Mouse (Mus musculus): ENCODE data around the gene Acsbg1. TPM values are rescaled to one million over a fixed set of nuclear protein-coding genes. Genes with fewer than 3 reads are reported as not detected.

The Acsbg1 gene
- polyA plus RNA-seq, 1 experiment from 2014 or later, result 14.7 TPM

DNA sequence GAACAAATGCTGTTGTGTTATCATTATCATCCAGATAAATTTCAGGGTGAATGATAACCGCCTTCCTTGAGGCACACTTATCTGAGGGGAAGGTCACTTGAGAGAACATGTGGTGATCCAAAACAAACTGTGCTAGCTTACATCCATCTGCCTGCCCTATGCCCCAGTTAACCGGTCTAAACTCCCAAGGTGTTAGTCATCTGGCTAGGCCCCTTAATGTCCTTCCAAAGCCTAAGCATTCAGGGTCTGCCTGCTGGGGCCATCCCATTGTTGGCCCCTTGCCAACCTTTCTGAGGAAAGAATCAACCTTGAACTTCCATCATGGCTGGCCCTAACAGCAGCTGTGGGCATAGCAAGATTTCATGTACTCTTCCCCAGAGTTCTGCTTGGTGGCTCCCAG, 19.5 kb downstream of the Acsbg1 start:
- no peak overlapping the region for H3K27ac ChIP-seq (replicated peaks; ENCODE audit: low read depth, low read length)
- H3K9me3 ChIP-seq (ENCODE audit: control insufficient read depth, low read length), result no peaks in the 10 kb centered on the region
- DNase-seq (no peak), ATAC-seq (ENCODE audit: low FRiP score, low TSS enrichment) (no peak)
- 89% methylated on average over 2 of the region's 2 CpGs for WGBS
- H3K4me3 ChIP-seq (replicated peaks; ENCODE audit: low read depth, low read length), result no peak overlapping the region
- no peaks in the 10 kb centered on the region for H3K4me1 ChIP-seq (ENCODE audit: control insufficient read depth, insufficient read depth, low read length)
- H3K36me3 ChIP-seq (ENCODE audit: control insufficient read depth, insufficient read depth, low read length), result no peaks in the 10 kb centered on the region
- no peaks in the 10 kb centered on the region for H3K27me3 ChIP-seq (ENCODE audit: control insufficient read depth, insufficient read depth, low read length)
- H3K4me2 ChIP-seq (ENCODE audit: low read length), result no peak overlapping the region
- no peak overlapping the region for H3K9ac ChIP-seq (replicated peaks; ENCODE audit: low read length)

DNA sequence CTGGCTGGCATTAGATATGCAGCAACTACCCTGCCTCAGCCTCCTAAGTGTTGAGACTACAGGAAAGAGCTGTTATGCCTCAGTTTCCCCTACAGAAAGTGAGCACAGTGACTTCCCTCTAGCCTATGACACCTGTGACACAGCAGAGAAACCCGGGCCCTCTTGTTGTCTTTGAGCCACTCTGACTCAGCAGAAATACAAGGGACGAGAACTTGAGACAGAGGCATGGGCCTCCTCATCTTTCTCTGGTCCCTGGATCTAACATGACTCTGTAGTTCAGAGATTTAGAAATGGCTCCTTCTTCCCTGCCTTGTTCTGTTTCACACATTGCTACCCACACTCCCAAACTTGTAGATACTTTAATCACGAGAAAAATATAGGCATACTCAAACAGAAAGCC, 20.1 kb downstream of the Acsbg1 start:
- WGBS, result 81% methylated on average over 3 of the region's 3 CpGs
- no peak for DNase-seq
- no peak for ATAC-seq (ENCODE audit: low FRiP score, low TSS enrichment)
- no peak overlapping the region for H3K4me2 ChIP-seq (ENCODE audit: low read length)
- H3K9me3 ChIP-seq (ENCODE audit: control insufficient read depth, low read length), result no peaks in the 10 kb centered on the region
- no peak overlapping the region for H3K27ac ChIP-seq (replicated peaks; ENCODE audit: low read depth, low read length)
- H3K4me1 ChIP-seq (ENCODE audit: control insufficient read depth, insufficient read depth, low read length), result no peaks in the 10 kb centered on the region
- no peaks in the 10 kb centered on the region for H3K36me3 ChIP-seq (ENCODE audit: control insufficient read depth, insufficient read depth, low read length)
- no peak overlapping the region for H3K4me3 ChIP-seq (replicated peaks; ENCODE audit: low read depth, low read length)
- H3K9ac ChIP-seq (replicated peaks; ENCODE audit: low read length), result no peak overlapping the region
- no peaks in the 10 kb centered on the region for H3K27me3 ChIP-seq (ENCODE audit: control insufficient read depth, insufficient read depth, low read length)

DNA sequence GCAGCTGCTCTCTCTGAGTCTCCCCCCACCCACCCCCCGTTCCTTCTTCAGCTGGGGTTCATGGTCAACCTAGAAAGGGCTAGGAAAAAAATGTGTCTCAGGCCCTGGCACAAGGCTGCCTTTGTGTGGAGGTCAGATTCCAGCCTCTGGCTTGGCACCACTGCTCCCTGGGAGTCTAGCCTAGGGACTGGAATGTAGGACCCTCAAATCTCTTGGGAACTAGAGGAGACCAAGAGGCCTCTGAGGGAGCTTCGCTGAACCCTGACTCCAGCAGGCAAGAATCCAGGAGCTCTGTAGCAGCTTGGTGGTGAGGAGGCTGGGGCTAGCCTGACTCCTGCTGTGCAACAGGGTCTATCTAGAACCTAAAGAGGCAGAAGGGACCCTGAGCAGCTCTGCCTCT, 22.5 kb downstream of the Acsbg1 start:
- WGBS, result 75% methylated on average over 2 of the region's 2 CpGs
- ATAC-seq (ENCODE audit: low FRiP score, low TSS enrichment) (no peak), DNase-seq (no peak)
- no peak overlapping the region for H3K27ac ChIP-seq (replicated peaks; ENCODE audit: low read depth, low read length)
- no peaks in the 10 kb centered on the region for H3K27me3 ChIP-seq (ENCODE audit: control insufficient read depth, insufficient read depth, low read length)
- no peak overlapping the region for H3K4me2 ChIP-seq (ENCODE audit: low read length)
- no peaks in the 10 kb centered on the region for H3K4me1 ChIP-seq (ENCODE audit: control insufficient read depth, insufficient read depth, low read length)
- no peak overlapping the region for H3K9ac ChIP-seq (replicated peaks; ENCODE audit: low read length)
- no peaks in the 10 kb centered on the region for H3K9me3 ChIP-seq (ENCODE audit: control insufficient read depth, low read length)
- no peak overlapping the region for H3K4me3 ChIP-seq (replicated peaks; ENCODE audit: low read depth, low read length)
- H3K36me3 ChIP-seq (ENCODE audit: control insufficient read depth, insufficient read depth, low read length), result no peaks in the 10 kb centered on the region

DNA sequence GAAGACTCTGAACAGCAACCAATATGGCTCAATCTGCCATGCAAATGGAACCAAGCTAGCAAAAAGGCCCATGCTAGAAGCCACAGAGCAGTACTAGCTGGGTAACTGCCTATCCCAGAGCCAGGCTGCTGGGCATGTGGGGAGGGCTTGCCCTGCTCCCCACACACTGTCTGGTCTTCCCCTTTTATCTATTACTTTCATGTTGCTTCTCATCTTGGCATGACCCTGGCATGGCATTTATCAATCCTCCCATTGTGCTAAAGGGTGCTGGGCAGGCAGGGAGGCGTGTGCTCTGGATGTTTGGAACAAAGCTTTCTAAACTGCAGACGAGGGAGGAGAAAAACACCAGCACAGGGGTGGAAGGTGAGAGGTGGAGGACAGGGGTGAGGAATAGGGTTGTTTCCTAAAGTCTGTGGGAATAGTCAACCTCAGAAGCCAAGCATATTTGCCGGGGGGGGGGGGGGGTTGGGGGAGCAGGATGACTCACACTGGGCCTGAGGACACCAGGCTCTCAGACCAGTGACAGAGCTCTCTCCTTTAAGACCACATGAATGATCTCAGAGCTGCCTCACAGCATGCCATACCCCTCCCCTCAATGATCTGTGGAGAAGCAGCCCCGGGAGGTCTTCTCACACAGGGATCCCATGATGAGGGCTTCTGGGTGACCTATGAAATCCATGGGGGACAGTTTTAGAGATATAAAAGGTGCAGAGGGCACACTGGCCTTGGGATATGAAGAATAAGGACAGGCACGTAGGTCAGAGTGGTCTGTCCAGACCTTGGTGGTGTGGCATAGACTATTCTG, 24.0 kb downstream of the Acsbg1 start:
- DNase-seq (no peak), ATAC-seq (ENCODE audit: low FRiP score, low TSS enrichment) (no peak)
- H3K27me3 ChIP-seq (ENCODE audit: control insufficient read depth, insufficient read depth, low read length), result no peaks in the 10 kb centered on the region
- no peaks in the 10 kb centered on the region for H3K4me1 ChIP-seq (ENCODE audit: control insufficient read depth, insufficient read depth, low read length)
- WGBS, result 64% methylated on average over 5 of the region's 5 CpGs
- no peak overlapping the region for H3K4me3 ChIP-seq (replicated peaks; ENCODE audit: low read depth, low read length)
- H3K4me2 ChIP-seq (ENCODE audit: low read length), result no peak overlapping the region
- H3K9me3 ChIP-seq (ENCODE audit: control insufficient read depth, low read length), result no peaks in the 10 kb centered on the region
- no peak overlapping the region for H3K27ac ChIP-seq (replicated peaks; ENCODE audit: low read depth, low read length)
- no peaks in the 10 kb centered on the region for H3K36me3 ChIP-seq (ENCODE audit: control insufficient read depth, insufficient read depth, low read length)
- no peak overlapping the region for H3K9ac ChIP-seq (replicated peaks; ENCODE audit: low read length)

DNA sequence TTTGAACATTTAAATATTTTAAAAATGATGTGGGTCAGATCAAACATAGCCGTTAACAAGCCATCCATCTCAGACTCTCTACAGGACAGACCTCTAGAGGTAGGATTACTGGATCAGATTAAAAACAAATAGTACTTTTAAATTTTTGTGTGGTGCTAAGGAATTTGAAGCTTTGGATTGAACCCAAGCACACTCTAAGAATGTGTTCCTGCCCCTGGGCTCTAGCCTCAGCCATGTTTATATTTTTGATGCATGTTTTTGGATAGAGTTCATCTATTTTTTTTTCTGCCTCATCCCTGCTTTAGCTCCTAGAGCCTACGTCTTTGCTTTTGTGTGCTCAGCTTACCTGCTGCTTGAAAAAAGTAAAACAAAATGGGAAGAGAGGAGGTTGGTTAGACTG, 28.3 kb downstream of the Acsbg1 start:
- H3K27me3 ChIP-seq (ENCODE audit: control insufficient read depth, insufficient read depth, low read length), result no peaks in the 10 kb centered on the region
- DNase-seq, result no peak
- WGBS, result 93% methylated on average over 2 of the region's 2 CpGs
- H3K9ac ChIP-seq (replicated peaks; ENCODE audit: low read length), result no peak overlapping the region
- H3K36me3 ChIP-seq (ENCODE audit: control insufficient read depth, insufficient read depth, low read length), result no peaks in the 10 kb centered on the region
- ATAC-seq (ENCODE audit: low FRiP score, low TSS enrichment), result no peak
- no peak overlapping the region for H3K4me2 ChIP-seq (ENCODE audit: low read length)
- no peaks in the 10 kb centered on the region for H3K9me3 ChIP-seq (ENCODE audit: control insufficient read depth, low read length)
- H3K4me1 ChIP-seq (ENCODE audit: control insufficient read depth, insufficient read depth, low read length), result no peaks in the 10 kb centered on the region
- no peak overlapping the region for H3K4me3 ChIP-seq (replicated peaks; ENCODE audit: low read depth, low read length)
- H3K27ac ChIP-seq (replicated peaks; ENCODE audit: low read depth, low read length), result no peak overlapping the region

DNA sequence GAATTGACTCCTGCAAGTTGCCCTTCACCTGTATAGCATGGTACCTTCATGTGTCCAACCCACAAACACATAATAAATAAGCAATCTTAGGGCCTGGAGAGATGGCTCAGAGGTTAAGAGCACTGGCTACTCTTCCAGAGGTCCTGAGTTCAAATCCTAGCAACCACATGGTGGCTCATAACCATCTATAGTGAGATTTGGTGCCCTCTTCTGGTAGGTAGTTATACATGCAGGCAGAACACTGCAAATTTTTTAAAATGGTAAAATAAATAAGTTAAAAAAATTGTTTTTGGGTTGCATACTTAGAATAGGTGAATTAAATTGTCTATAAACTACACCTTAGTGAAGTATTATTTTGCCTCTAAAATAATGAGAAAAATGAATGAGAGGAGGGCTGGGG, 30.8 kb downstream of the Acsbg1 start:
- Histone ChIP-seq H3K27me3 (ENCODE audit: control insufficient read depth, insufficient read depth, low read length) (no peaks in the 10 kb centered on the region), H3K4me3 (replicated peaks; ENCODE audit: low read depth, low read length) (no peak overlapping the region), H3K9ac (replicated peaks; ENCODE audit: low read length) (no peak overlapping the region), H3K4me2 (ENCODE audit: low read length) (no peak overlapping the region), H3K27ac (replicated peaks; ENCODE audit: low read depth, low read length) (no peak overlapping the region), H3K9me3 (ENCODE audit: control insufficient read depth, low read length) (no peaks in the 10 kb centered on the region), H3K4me1 (ENCODE audit: control insufficient read depth, insufficient read depth, low read length) (no peaks in the 10 kb centered on the region), H3K36me3 (ENCODE audit: control insufficient read depth, insufficient read depth, low read length) (no peaks in the 10 kb centered on the region)
- DNase-seq (no peak), ATAC-seq (ENCODE audit: low FRiP score, low TSS enrichment) (no peak)

DNA sequence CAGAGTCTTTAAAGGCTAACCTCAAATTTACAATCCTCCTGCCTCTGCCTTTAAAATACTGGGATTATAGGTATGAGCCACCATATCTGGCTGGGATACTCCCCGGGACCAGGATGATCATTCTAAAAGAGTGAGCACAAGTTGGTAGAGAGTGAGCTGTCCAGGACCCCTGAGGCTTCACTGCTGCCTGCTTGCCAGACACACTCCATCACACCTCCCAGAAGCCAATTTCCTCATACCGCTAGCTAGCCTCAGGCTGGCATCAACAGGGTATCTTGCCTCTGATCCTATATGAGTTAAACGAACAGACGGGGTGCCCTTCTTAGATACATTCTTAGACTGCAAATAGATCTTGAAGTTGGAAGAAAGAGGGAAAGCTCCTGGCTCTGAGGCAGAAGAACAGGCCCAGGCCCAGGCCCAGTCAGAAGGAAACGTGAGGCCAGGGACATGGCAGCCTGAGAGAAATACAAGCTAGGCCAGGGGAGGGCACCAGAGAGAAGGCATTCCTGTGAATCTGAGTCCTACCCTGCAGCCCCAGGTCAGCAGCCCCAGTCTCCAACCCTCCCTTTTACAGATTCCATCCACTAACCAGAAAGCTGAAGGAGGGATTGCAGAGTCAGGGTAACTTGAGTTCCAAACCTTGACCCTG, 31.9 kb downstream of the Acsbg1 start:
- H3K9me3 ChIP-seq (ENCODE audit: control insufficient read depth, low read length), result no peaks in the 10 kb centered on the region
- no peak overlapping the region for H3K9ac ChIP-seq (replicated peaks; ENCODE audit: low read length)
- 82% methylated on average over 5 of the region's 5 CpGs for WGBS
- H3K36me3 ChIP-seq (ENCODE audit: control insufficient read depth, insufficient read depth, low read length), result no peaks in the 10 kb centered on the region
- H3K4me2 ChIP-seq (ENCODE audit: low read length), result no peak overlapping the region
- no peaks in the 10 kb centered on the region for H3K27me3 ChIP-seq (ENCODE audit: control insufficient read depth, insufficient read depth, low read length)
- H3K4me1 ChIP-seq (ENCODE audit: control insufficient read depth, insufficient read depth, low read length), result no peaks in the 10 kb centered on the region
- no peak overlapping the region for H3K27ac ChIP-seq (replicated peaks; ENCODE audit: low read depth, low read length)
- ATAC-seq (ENCODE audit: low FRiP score, low TSS enrichment), result no peak
- H3K4me3 ChIP-seq (replicated peaks; ENCODE audit: low read depth, low read length), result no peak overlapping the region
- DNase-seq, result no peak

DNA sequence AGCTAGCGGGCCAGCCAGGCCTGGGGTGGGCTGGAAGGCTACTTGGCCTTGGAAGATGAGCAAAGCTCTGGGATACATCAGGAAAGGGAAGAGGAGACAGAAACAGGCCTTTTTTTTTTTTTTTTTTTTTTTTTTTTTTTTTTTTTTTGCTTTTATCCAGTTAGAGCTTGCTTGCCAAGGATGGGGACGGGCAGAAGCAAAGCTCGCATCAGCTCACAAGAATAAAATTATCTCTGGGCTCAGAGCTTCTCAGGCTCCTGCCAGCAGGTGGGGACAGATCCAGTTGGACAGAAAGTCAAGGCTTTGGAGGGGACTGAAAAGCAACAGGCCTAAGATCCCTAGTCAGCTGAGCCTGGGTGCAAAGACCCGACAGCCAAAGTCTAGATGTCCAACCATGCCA, 32.9 kb downstream of the Acsbg1 start:
- Histone ChIP-seq H3K4me1 (ENCODE audit: control insufficient read depth, insufficient read depth, low read length) (no peaks in the 10 kb centered on the region), H3K36me3 (ENCODE audit: control insufficient read depth, insufficient read depth, low read length) (no peaks in the 10 kb centered on the region), H3K27ac (replicated peaks; ENCODE audit: low read depth, low read length) (no peak overlapping the region), H3K4me2 (ENCODE audit: low read length) (no peak overlapping the region), H3K9ac (replicated peaks; ENCODE audit: low read length) (no peak overlapping the region), H3K4me3 (replicated peaks; ENCODE audit: low read depth, low read length) (no peak overlapping the region), H3K27me3 (ENCODE audit: control insufficient read depth, insufficient read depth, low read length) (no peaks in the 10 kb centered on the region), H3K9me3 (ENCODE audit: control insufficient read depth, low read length) (no peaks in the 10 kb centered on the region)
- peak; percentile 8 for DNase-seq
- ATAC-seq (ENCODE audit: low FRiP score, low TSS enrichment), result no peak
- 75% methylated on average over 4 of the region's 4 CpGs for WGBS

DNA sequence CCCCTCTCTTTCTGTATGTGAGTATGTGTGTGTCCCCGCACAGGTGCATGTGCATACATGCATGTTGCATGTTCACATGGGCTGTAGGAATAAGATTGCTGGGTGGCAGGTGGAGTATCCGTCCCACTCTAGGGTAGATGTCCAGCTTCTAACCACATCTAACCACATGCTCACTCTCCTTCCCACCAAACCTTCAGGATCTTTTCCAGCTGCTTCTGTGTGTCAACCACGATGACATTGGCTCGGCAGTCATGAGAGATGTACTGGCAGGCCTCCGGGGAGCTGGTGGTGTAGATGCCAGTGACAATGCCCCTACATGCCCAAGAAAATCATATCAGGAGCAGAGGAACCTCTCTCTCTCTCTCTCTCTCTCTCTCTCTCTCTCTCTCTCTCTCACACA, 34.4 kb downstream of the Acsbg1 start:
- Histone ChIP-seq H3K4me3 (replicated peaks; ENCODE audit: low read depth, low read length) (no peak overlapping the region), H3K4me2 (ENCODE audit: low read length) (no peak overlapping the region), H3K4me1 (ENCODE audit: control insufficient read depth, insufficient read depth, low read length) (no peaks in the 10 kb centered on the region), H3K27me3 (ENCODE audit: control insufficient read depth, insufficient read depth, low read length) (no peaks in the 10 kb centered on the region), H3K36me3 (ENCODE audit: control insufficient read depth, insufficient read depth, low read length) (no peaks in the 10 kb centered on the region), H3K27ac (replicated peaks; ENCODE audit: low read depth, low read length) (no peak overlapping the region), H3K9ac (replicated peaks; ENCODE audit: low read length) (no peak overlapping the region), H3K9me3 (ENCODE audit: control insufficient read depth, low read length) (no peaks in the 10 kb centered on the region)
- 93% methylated on average over 5 of the region's 5 CpGs for WGBS
- DNase-seq (no peak), ATAC-seq (ENCODE audit: low FRiP score, low TSS enrichment) (no peak)
